Mouse (Mus musculus): ENCODE measurements around the gene Pard6b. TPM values are rescaled to one million over a fixed set of nuclear protein-coding genes. Genes with fewer than 3 reads are reported as not detected.

The Pard6b gene
- total and polyA plus RNA-seq, 3 experiments, result 3.9 to 7.6 TPM; not detected in 1

DNA sequence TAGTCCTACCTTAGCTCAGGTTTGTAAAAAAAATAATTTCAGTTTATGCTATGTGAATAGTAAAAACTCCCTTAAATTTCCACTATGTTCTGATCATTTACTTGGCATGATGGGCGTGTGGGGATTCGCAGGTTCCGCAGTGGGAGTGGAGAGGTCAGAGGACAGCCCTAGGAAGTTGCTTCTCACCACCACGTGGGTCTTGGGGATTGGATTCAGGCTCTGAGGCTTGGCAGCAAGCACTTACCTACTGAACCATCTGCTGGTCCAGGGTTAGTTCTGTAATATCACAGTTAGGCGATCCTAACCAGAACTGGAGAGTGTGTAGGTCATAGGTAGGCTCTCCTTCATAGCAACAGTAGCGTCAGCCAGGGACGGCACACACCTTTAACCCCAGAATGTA lies 3.4 kb downstream of the Pard6b start:
- Histone ChIP-seq H3K79me2 (ENCODE audit: control insufficient read depth, insufficient read depth, low read length, poor library complexity) (peaks cover 1% of the 10 kb centered on the region; the same call in 1 of the 2 replicates), H3K27me3 (ENCODE audit: control insufficient read depth in 1 of 2, insufficient read depth in 2 of 2, low read length in 2 of 2) (no peaks in the 10 kb centered on the region), H3K4me3 (ENCODE audit: control insufficient read depth in 1 of 2, insufficient read depth in 1 of 2, low read depth in 2 of 2, low read length in 2 of 2) (no peak overlapping the region), H3K27ac (ENCODE audit: control insufficient read depth, low read depth, low read length) (no peak overlapping the region), H3K9ac (ENCODE audit: control insufficient read depth, low read depth, low read length, poor library complexity, severe bottlenecking) (no peak overlapping the region), H3K4me1 (ENCODE audit: control insufficient read depth in 1 of 2, insufficient read depth in 2 of 2, low read length in 2 of 2) (peaks cover 4 to 18% of the 10 kb centered on the region in 2 experiments; a peak in 3 of 4 replicates), H3K36me3 (ENCODE audit: control insufficient read depth in 1 of 2, insufficient read depth in 2 of 2, low read length in 2 of 2) (peaks cover 0 to 16% of the 10 kb centered on the region in 2 experiments; a peak in 3 of 4 replicates), H3K9me3 (replicated peaks; ENCODE audit: insufficient read depth, low read length) (no peaks in the 10 kb centered on the region)
- DNase-seq (ENCODE audit: low read depth, low spot score), result no peak
- TF ChIP-seq CHD1 (IDR thresholded peaks at IDR 0.05; ENCODE audit: low read depth, low read length) (no peak), MAFK (IDR thresholded peaks at IDR 0.05; ENCODE audit: borderline replicate concordance, low read depth, low read length) (no peak), ELF1 (IDR thresholded peaks at IDR 0.05; ENCODE audit: low read depth, low read length) (no peak), ZKSCAN1 (IDR thresholded peaks at IDR 0.05; ENCODE audit: low read depth, low read length) (no peak), POLR2AphosphoS5 (IDR thresholded peaks at IDR 0.05; ENCODE audit: borderline replicate concordance, low read depth, low read length) (no peak), SMC3 (IDR thresholded peaks at IDR 0.05; ENCODE audit: low read depth, low read length) (no peak), MAX (IDR thresholded peaks at IDR 0.05; ENCODE audit: low read length) (no peak), ZC3H11A (IDR thresholded peaks at IDR 0.05; ENCODE audit: low read depth, low read length) (no peak), MEF2A (IDR thresholded peaks at IDR 0.05; ENCODE audit: extremely low read depth, insufficient replicate concordance, low read depth, low read length, poor library complexity, severe bottlenecking) (no peak), BHLHE40 (IDR thresholded peaks at IDR 0.05; ENCODE audit: borderline replicate concordance, low read depth, low read length) (no peak), UBTF (IDR thresholded peaks at IDR 0.05; ENCODE audit: borderline replicate concordance, insufficient read depth, low read depth, low read length) (no peak), ZMIZ1 (IDR thresholded peaks at IDR 0.05; ENCODE audit: low read depth, low read length) (no peak), POLR2A (IDR thresholded peaks at IDR 0.05; ENCODE audit: control insufficient read depth in 1 of 2, insufficient read depth in 1 of 2, low read depth in 1 of 2, low read length in 2 of 2, poor library complexity in 1 of 2) (no peak), ZNF384 (IDR thresholded peaks at IDR 0.05; ENCODE audit: low read depth, low read length) (no peak), MXI1 (IDR thresholded peaks at IDR 0.05; ENCODE audit: low read depth, low read length) (no peak), RCOR1 (IDR thresholded peaks at IDR 0.05; ENCODE audit: low read depth, low read length) (no peak), USF1 (IDR thresholded peaks at IDR 0.05; ENCODE audit: low read depth, low read length) (no peak)

DNA sequence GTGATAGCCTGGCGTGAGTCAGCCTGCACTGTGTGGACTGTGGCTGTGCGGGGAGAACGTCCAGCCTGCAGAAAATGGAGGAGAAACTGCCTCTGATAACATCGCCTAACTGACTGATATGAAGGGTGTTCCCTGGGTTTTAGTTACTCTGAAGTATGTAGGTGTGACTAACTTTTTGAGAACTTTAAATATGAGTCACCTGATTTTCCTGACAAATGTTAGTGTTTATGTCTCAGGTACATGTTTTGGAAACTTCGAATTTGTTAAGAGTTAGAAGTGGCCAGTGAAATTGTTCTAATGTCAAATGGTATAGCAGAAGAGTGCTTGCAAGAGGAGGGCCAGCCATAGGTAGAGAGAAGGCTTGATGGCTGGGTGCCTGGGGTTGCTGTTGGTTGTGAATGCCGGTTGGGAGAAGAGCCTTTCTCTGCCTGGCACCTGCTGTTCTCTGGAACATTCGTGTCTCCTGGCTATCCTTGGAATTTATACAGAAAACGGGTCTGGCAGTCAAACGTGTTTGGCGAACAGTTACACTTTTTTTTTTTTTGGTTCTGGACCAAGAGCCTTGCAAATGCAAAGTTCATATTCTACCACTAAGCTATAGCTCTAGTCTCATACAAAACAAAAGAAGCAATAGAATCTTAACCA lies 4.9 kb downstream of the Pard6b start:
- TF ChIP-seq TAL1 (IDR thresholded peaks at IDR 0.05; ENCODE audit: low read length) (no peak), UBTF (IDR thresholded peaks at IDR 0.05; ENCODE audit: borderline replicate concordance, insufficient read depth, low read depth, low read length) (no peak), HCFC1 (IDR thresholded peaks at IDR 0.05; ENCODE audit: low read depth, low read length) (no peak), POLR2A (IDR thresholded peaks at IDR 0.05; ENCODE audit: control insufficient read depth in 1 of 2, insufficient read depth in 1 of 2, low read depth in 1 of 2, low read length in 2 of 2, poor library complexity in 1 of 2) (no peak), USF2 (IDR thresholded peaks at IDR 0.05; ENCODE audit: borderline replicate concordance in 1 of 2, insufficient read depth in 1 of 2, low read depth in 1 of 2, low read length in 2 of 2) (no peak), ETS1 (IDR thresholded peaks at IDR 0.05; ENCODE audit: low read depth, low read length) (no peak), MXI1 (IDR thresholded peaks at IDR 0.05; ENCODE audit: low read depth, low read length) (no peak), MAX (IDR thresholded peaks at IDR 0.05; ENCODE audit: low read length) (no peak), NRF1 (IDR thresholded peaks at IDR 0.05; ENCODE audit: insufficient read depth, low read depth, low read length, poor library complexity, severe bottlenecking) (no peak), ZMIZ1 (IDR thresholded peaks at IDR 0.05; ENCODE audit: low read depth, low read length) (no peak), GABPA (IDR thresholded peaks at IDR 0.05; ENCODE audit: low read depth, low read length) (no peak), USF1 (IDR thresholded peaks at IDR 0.05; ENCODE audit: low read depth, low read length) (no peak), KAT2A (conservative IDR thresholded peaks at IDR 0.05; ENCODE audit: low read depth, low read length) (no peak), CTCF (IDR thresholded peaks at IDR 0.05 in 2 of 3, conservative IDR thresholded peaks at IDR 0.05 in 1 of 3; ENCODE audit: control insufficient read depth in 1 of 3, insufficient read depth in 1 of 3, low read depth in 2 of 3, low read length in 3 of 3, poor library complexity in 1 of 3, severe bottlenecking in 1 of 3) (no peak), JUND (IDR thresholded peaks at IDR 0.05; ENCODE audit: low read depth, low read length) (no peak), MAZ (IDR thresholded peaks at IDR 0.05; ENCODE audit: low read depth, low read length) (no peak), ELF1 (IDR thresholded peaks at IDR 0.05; ENCODE audit: low read depth, low read length) (no peak), ZNF384 (IDR thresholded peaks at IDR 0.05; ENCODE audit: low read depth, low read length) (no peak), TBP (IDR thresholded peaks at IDR 0.05; ENCODE audit: low read depth, low read length) (no peak)
- DNase-seq (ENCODE audit: low read depth, low spot score), result no peak
- Histone ChIP-seq H3K4me1 (ENCODE audit: control insufficient read depth in 1 of 2, insufficient read depth in 2 of 2, low read length in 2 of 2) (peaks cover 4 to 9% of the 10 kb centered on the region in 2 experiments; a peak in 3 of 4 replicates), H3K36me3 (ENCODE audit: control insufficient read depth in 1 of 2, insufficient read depth in 2 of 2, low read length in 2 of 2) (peaks cover 0 to 9% of the 10 kb centered on the region in 2 experiments; a peak in 3 of 4 replicates), H3K79me2 (ENCODE audit: control insufficient read depth, insufficient read depth, low read length, poor library complexity) (no peaks in the 10 kb centered on the region; the same call in 1 of the 2 replicates), H3K9me3 (replicated peaks; ENCODE audit: insufficient read depth, low read length) (no peaks in the 10 kb centered on the region), H3K27ac (ENCODE audit: control insufficient read depth, low read depth, low read length) (no peak overlapping the region), H3K27me3 (ENCODE audit: control insufficient read depth in 1 of 2, insufficient read depth in 2 of 2, low read length in 2 of 2) (no peaks in the 10 kb centered on the region), H3K4me3 (ENCODE audit: control insufficient read depth in 1 of 2, insufficient read depth in 1 of 2, low read depth in 2 of 2, low read length in 2 of 2) (no peak overlapping the region), H3K9ac (ENCODE audit: control insufficient read depth, low read depth, low read length, poor library complexity, severe bottlenecking) (no peak overlapping the region)

Data from MEL (cell line).